Mouse (Mus musculus): ENCODE data around the gene Spsb1. TPM values are rescaled to one million over a fixed set of nuclear protein-coding genes. Genes with fewer than 3 reads are reported as not detected.

Spsb1 gene
- total RNA-seq, 1 experiment from 2014 or later: 0.30 TPM

DNA sequence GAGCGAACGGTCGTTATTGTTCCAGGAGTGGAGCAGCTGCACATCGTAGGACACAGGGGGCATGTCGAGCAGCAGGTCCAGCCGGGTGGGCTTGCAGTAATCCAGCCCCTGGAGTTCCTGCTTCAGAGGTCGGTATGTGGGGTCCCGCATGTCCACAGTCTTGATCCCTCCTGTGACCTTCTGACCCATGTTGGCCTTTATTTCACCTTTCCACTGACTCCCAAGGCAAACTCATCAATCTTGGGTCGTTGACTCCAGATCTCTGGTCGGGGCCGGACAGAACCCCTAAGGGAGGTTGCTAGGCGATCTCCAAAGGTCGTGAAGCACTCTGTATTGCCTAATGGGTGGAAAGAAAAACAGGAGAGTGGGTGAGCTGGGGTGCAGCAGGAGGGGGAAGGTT lies 47.9 kb downstream of the Spsb1 start:
- ATAC-seq (replicated peaks in 1 of 2; ENCODE audit: insufficient read depth in 1 of 2, low FRiP score in 2 of 2, low TSS enrichment in 1 of 2, low read depth in 1 of 2, poor library complexity in 2 of 2, severe bottlenecking in 2 of 2): no peak

DNA sequence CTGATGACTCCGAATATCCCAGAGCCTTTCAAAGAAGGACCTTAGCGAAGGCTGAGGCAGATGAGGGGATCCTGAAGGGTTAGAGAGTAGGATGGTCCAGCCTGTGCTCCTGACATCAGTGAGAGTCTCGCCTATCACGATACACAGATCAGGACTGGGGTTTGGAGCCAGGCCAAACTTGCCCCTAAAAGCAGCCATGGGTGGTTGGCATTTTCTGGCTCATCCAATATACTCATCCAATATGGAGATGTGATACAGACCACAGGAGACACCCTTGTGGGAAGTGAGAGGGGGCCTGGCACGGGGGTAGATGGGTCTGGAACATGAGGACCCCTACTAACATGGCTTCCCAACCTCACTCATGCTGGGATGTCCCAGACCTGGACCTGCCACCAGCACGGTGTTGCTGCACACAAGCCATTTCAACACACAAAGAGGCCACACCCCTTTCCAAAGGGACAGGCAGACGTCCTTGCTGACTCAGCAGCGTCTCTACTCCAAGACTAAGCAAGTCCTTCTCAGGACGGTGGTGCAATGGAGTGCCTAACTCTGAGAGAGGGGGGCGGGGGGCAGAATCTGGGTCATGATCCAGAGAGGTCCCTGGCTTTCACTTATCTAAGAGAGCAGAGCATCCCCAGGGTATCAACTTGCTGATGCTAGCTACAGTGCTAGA lies 49.4 kb downstream of the Spsb1 start:
- ATAC-seq (replicated peaks in 1 of 2; ENCODE audit: insufficient read depth in 1 of 2, low FRiP score in 2 of 2, low TSS enrichment in 1 of 2, low read depth in 1 of 2, poor library complexity in 2 of 2, severe bottlenecking in 2 of 2): no peak

DNA sequence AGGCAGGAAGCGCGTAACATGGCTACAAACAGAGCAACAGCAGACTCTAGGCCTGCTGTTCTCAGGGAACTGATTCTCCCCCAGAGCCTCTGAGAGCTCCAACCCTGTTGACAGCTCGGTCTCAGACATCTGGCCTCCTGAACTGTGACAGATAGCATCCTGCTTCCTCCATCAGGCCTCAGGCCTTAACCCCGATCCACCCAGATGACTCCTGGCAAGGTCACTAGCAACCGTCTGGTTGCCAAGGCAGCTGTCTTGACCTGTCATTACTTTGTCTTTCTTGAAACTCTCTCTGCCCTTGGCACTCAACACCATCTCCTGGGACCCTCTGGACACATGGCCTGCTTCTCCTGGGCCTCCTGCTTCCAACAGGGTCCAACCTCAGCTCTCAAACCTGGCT lies 51.8 kb downstream of the Spsb1 start:
- ATAC-seq (replicated peaks in 1 of 2; ENCODE audit: insufficient read depth in 1 of 2, low FRiP score in 2 of 2, low TSS enrichment in 1 of 2, low read depth in 1 of 2, poor library complexity in 2 of 2, severe bottlenecking in 2 of 2): no peak

DNA sequence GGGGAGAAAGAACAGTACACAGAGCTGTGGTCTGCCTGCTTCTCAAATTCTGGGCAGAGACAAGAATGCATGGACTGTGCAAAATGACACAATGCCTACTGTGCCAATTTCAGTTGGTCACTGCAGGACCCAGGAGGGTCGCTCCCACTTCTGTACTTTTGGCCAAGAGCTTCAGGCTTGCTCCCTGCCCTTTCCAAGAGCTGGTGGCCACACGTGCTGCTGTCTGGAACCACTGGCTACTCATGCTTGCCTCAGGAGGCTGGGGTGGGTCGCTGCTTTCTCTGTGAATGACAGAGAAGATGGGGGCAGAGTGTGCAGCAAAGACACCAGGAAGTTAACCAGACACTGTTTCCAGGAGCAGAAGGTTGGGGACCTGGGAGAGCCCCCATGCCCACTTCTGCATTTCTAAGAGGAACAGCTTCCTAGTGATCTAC lies 53.5 kb downstream of the Spsb1 start:
- peak; percentile 49 to 51; a peak in 2 of 4 replicates for ATAC-seq (replicated peaks in 1 of 2; ENCODE audit: insufficient read depth in 1 of 2, low FRiP score in 2 of 2, low TSS enrichment in 1 of 2, low read depth in 1 of 2, poor library complexity in 2 of 2, severe bottlenecking in 2 of 2)

DNA sequence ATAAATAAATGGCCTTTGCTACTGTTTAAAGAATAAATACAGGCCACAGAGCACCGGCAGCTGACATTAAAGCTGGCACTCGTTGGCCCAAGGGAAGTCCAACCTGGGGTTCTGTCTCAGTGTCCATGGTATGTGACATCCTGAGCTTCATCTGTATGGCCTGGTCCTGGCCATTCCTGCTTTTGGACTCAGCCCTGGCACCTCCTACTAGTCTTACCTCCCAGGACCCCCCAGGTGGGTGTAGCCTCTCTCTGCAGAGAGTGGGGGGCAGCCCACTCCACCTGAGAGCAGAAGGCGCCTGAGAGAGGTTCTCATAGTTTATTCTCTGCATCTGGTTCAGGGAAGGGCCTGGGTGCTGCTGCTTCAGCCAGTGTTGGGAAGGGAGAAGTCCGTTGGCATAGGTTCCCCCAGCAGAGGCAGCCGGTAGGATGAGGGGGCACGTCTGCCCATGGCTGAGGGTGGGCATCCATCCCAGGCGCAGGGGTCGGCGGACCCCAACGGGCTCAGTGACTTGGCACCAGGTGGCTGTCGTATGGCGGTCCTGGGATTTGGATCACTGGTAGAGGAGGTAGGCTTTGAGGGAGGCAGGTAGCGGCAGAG lies 57.1 kb downstream of the Spsb1 start:
- no peak for ATAC-seq (replicated peaks in 1 of 2; ENCODE audit: insufficient read depth in 1 of 2, low FRiP score in 2 of 2, low TSS enrichment in 1 of 2, low read depth in 1 of 2, poor library complexity in 2 of 2, severe bottlenecking in 2 of 2)

DNA sequence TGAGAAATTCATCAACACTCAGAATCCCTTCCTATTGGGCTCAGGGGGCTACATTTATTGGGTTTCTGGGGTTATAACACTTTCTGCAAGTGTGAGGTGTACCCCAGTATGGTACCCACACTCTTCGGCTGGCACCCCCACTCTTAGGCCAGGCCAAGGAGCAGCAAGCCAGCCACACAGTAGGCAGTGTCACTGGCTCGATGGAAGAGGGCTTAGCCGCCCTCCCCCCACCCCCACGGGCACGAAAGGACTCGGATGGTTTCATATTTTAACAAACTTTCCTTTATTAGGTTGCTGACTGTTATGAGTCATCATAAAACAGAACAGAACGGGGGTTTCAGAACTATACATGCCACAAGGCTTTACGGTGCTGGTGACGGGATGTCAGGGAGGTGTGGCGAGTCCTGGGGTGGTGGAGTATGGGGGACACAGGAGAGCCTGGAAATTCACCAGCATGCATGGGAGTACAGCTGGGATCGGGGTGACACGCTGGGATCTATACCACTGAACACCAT lies 58.8 kb downstream of the Spsb1 start:
- no peak for ATAC-seq (replicated peaks in 1 of 2; ENCODE audit: insufficient read depth in 1 of 2, low FRiP score in 2 of 2, low TSS enrichment in 1 of 2, low read depth in 1 of 2, poor library complexity in 2 of 2, severe bottlenecking in 2 of 2)

DNA sequence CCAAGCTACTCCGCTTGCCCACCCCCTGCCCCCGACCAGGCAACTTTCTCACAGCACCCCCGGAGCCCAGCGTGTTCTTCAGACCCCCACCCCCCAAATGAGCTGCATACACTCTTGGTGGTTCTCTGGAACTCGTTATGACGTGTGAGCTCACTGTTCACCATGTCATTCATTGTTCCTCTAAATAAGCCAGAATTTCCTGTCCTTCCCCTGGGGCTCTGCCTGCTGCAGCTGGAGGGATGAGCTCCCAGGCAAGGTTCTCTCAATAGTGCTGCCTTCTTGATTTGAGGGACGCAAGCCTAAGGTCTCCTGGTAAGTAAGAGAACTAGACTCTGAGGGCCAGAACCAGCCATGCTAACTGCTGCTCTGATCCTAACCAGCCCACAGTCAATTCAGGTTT lies 59.6 kb downstream of the Spsb1 start:
- no peak for ATAC-seq (replicated peaks in 1 of 2; ENCODE audit: insufficient read depth in 1 of 2, low FRiP score in 2 of 2, low TSS enrichment in 1 of 2, low read depth in 1 of 2, poor library complexity in 2 of 2, severe bottlenecking in 2 of 2)

DNA sequence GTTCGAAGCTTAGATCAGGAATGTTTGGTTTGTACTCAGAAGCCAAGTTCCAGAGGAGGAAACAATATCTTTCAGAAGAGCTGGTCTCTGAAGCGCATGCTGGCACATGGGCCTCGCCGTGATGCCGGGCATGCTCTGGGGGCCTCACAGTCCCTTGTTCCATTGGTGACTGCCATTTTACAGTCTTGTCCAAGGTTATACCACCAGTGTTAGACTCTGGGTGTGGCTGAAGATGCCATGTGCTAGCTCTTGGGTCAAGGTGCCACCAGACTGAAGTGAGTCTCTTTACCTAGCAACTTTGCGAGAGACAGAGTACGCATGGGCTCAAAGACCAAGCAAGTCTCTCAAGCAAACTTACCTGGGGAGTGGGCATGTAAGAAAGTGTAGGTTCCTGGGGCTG lies 60.5 kb downstream of the Spsb1 start:
- ATAC-seq (replicated peaks in 1 of 2; ENCODE audit: insufficient read depth in 1 of 2, low FRiP score in 2 of 2, low TSS enrichment in 1 of 2, low read depth in 1 of 2, poor library complexity in 2 of 2, severe bottlenecking in 2 of 2): no peak

DNA sequence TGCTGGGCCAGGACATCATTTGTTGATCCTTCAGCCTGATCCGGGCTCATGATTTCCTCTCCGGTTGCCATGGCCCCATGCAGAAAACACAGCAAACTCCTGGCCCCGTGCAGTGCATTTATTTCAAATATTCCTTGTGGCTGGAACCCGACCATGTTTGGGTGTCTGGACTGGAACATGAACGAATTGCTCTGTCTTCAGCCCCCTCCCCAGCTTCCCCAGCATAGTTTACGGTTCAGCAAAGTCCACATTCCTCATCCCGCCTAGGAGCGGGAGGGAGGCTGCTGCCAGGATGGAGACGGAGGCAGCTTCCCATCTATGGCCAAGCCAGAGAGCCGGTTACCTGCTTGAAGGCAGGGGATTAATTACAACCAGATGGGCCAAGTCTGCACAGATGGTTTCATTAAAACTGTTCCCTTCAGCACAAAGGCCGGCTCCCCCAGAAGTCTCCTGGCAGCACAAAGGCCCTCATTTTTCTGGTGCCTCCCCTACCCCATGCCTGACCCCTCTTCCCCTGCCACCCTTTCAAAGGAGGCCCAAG lies 61.2 kb downstream of the Spsb1 start:
- no peak for ATAC-seq (replicated peaks in 1 of 2; ENCODE audit: insufficient read depth in 1 of 2, low FRiP score in 2 of 2, low TSS enrichment in 1 of 2, low read depth in 1 of 2, poor library complexity in 2 of 2, severe bottlenecking in 2 of 2)

DNA sequence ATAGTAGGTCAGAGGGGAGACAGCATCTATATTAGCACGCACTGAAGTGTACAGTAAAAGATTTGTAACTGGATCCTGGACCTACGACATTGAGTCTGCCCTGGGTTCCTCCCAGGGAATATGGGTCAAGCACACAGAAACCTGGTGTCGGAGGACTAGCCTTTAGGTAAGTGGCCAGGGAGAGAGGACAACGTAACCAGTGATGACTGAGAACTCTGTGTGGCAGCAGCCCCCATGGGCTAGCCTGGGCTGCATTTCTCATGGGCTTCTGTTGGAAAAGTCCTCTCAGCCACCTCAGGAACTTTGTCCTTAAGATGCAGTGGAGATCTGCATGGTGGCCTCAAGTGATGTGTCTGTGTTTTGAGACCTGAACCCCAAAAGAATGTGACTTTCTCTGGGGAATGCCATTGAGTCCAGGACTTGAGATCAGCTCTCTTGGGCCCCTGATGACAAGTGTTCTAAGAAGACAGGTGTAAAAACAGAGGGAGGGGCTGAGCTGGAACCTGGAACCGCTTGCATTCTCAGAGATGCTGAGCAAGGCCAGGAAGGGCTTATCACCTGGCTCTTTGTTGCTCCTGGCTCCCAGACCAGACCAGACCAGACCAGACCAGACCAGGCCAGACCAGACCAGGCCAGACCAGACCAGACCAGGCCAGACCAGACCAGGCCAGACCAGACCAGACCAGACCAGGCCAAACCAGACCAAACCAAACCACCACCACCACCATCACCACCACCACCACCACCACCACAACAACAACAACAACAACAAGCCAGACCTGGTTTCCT lies 63.5 kb downstream of the Spsb1 start:
- ATAC-seq (replicated peaks in 1 of 2; ENCODE audit: insufficient read depth in 1 of 2, low FRiP score in 2 of 2, low TSS enrichment in 1 of 2, low read depth in 1 of 2, poor library complexity in 2 of 2, severe bottlenecking in 2 of 2): no peak

DNA sequence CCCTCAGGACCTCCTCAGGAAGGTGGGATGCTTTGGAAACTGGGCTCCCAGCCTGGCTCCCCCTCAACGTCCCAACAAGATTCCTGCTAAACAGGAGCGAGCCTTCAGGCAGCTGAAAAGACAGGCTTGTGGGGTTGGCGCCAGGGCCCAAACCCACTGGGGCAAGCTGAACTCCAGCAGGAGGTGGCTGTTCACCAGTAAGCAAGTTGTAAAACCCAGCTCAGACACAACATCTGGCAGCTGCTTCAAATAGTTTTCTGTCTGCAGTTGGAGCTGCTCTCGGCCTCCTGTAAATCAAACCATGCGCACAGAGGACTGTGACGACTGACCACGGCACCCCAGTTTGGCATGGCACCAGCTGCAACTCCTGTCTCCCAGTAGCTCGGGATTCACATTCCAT lies 64.3 kb downstream of the Spsb1 start:
- ATAC-seq (replicated peaks in 1 of 2; ENCODE audit: insufficient read depth in 1 of 2, low FRiP score in 2 of 2, low TSS enrichment in 1 of 2, low read depth in 1 of 2, poor library complexity in 2 of 2, severe bottlenecking in 2 of 2): no peak

DNA sequence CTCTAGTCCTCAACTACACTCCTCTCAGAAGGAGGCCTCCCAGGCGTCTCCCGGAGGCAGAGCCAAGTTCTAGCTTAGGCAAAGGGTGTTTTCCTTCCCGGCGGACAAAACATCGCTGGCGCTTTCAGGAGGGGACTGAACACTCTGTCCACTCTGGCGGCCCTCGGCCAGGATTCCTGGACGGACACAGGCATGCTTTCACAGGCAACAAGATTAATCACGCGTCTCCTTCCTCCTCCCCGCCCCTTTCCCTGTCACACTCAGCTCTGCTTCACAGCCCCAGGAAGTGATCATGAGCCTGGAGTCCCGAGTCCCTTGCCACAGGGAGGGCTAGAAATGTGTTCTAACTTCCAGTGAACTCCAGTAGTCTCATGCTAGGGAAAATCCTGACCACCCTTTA lies 65.0 kb downstream of the Spsb1 start:
- ATAC-seq (replicated peaks in 1 of 2; ENCODE audit: insufficient read depth in 1 of 2, low FRiP score in 2 of 2, low TSS enrichment in 1 of 2, low read depth in 1 of 2, poor library complexity in 2 of 2, severe bottlenecking in 2 of 2): peak; percentile 39 to 55; a peak in 2 of 4 replicates

DNA sequence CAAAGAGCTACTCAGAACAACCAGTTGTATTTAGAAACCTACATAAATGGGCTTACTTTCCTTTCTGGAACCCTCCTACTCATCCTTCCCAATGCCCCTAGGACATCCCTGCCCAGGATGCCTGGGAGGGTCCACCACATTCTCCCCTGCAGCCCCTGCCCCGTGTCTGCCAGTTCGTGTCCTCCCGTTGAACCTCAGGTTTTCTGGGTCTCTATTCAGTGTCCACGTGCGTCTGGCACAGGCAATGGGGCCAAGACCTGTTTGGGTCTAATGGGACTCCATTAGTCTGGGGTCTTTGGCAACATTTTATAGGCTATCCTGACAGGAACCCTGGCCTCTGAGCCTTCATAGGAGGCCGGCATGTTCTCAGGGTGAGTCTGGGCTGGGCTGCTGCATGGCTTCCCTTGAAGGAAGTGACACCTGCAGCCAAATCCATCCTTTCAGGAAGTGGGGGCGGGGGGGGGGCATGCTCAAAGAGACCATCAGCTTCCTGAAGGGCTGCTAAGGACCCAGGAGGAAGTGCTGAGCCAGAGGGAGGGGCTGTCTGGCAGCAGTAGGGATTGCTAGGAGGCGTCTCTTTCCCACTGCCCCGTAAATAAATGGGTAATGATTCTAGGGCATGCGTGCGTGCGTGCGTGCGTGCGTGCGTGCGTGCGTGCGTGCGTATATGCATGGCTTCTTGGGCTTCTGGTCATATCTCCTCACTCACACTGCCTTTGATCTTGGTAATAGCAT lies 65.9 kb downstream of the Spsb1 start:
- ATAC-seq (replicated peaks in 1 of 2; ENCODE audit: insufficient read depth in 1 of 2, low FRiP score in 2 of 2, low TSS enrichment in 1 of 2, low read depth in 1 of 2, poor library complexity in 2 of 2, severe bottlenecking in 2 of 2): peak; percentile 56 to 60

DNA sequence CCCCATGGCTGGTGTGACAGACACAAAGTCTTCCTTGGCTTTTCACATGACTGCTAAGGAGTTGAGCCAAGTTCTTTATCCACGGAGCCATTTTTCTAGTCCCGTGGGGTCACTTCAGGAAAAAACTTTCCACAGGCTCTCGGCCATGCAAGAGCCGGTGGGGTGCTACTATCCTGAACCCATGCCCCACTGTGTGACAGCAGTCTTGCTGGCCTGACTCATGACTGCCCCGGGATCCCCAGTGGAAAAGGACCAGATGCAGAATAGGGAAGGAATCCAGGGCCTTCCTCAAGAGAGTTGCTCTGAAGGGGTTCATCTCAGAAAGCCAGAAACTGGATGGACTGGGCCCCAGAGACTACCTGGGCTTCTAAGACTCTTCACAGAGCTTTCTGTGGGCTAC lies 66.7 kb downstream of the Spsb1 start:
- ATAC-seq (replicated peaks in 1 of 2; ENCODE audit: insufficient read depth in 1 of 2, low FRiP score in 2 of 2, low TSS enrichment in 1 of 2, low read depth in 1 of 2, poor library complexity in 2 of 2, severe bottlenecking in 2 of 2): no peak

DNA sequence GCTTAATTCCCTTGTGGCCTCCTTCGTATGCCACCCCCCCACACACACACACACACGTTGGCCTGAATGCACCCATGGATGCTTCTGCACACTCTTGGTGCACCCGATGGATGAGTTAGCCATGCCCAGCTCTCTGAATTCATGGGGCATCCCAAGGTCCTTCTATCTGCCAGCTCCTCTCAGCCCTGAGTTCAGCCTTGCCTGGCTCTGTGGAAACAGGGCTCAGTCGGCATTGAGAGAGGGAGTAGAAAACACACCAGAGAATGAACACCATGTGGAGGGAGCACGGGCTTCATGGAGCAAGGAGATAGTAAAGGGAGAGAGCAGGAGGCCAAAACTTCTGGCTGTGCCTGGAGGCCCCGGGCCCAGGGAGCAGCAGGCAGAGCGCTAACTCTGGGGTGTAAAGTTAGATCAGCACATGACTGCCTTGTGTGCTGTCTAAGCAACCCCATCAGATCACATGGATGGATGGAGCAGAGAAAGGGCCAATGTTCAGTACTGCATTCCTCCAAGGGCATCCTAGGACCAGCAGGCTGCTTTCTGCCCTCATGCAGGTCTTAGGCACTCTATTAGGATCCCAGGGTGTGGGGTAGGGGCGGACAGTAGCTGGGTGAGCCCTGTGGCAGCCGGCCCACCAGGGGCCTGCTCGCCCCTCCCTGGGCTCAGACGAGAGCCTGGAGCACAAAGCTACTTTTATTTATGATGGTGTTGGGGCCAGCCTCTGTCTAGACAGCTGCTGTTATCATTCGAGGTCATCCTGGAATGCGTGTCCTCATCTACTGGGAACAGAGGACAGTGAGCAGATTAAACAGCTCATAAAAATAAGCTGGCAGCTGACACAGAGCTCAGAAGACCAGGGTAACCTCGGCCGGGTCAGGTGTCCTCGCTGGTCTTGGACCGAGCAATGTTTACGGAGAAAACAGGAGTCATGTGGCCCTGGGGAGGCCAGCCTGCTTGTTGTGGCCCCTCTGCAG lies 68.3 kb downstream of the Spsb1 start:
- no peak for ATAC-seq (replicated peaks in 1 of 2; ENCODE audit: insufficient read depth in 1 of 2, low FRiP score in 2 of 2, low TSS enrichment in 1 of 2, low read depth in 1 of 2, poor library complexity in 2 of 2, severe bottlenecking in 2 of 2)

DNA sequence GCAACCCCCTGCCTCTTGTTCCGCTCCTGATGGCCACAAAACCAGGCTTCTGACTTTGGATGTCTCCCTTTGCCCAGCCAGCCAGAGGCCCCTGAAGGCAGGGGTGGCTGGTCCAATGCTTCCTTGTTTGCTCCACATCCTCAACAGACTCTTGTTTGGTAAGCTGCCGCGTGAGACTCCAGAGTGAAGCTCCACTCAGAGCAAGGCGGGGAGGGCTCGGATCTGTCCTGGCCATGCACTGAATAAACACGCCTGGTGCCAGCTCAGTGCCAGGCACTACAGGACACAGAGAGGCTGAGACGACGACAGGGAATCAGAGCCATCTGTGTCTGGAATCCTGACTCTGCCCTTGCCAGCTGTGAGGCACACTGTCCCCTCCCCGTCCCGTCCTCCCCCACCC lies 70.9 kb downstream of the Spsb1 start:
- ATAC-seq (replicated peaks in 1 of 2; ENCODE audit: insufficient read depth in 1 of 2, low FRiP score in 2 of 2, low TSS enrichment in 1 of 2, low read depth in 1 of 2, poor library complexity in 2 of 2, severe bottlenecking in 2 of 2): no peak

Data from hematopoietic stem cell, adult 5-6 weeks (primary cell).